Mouse (Mus musculus) CH12F3 (cell line): ENCODE results near the gene Wdr54.

ENCODE experiments used
- in situ Hi-C: fragments of 300-500 bp; cut with MboI; formaldehyde crosslinking; loops from 2 replicates; pipeline ENCODE4 v1.14.3; 2020; ENCODE audit warnings: low sequenced_read_pairs

The Wdr54 gene

DNA sequence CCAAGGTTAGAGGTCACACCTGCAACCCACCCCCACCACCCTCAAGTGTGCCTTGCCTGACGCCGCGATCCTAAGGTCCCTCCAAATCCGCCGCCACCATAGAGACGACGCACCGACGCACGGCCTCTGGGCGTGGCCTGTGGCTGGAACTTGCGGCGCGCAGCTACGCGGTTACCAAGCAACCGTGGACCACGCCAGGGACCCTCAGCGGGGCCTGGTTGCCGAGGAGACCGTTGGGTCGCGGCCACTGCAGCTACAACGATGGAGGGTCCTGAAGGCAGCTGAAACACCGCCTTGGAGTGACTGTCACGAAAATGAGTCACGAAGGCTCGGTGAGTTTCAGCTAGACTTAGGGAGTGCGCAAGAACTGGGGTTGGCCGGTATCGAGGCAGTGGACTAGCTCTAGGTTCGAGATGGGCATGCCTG, at the start of gene Wdr54, which contains the start of gene 1700003E16Rik:
Wdr54 (minus strand) TSS at position 139 of the 426 bp plus-strand sequence.
1700003E16Rik (plus strand) TSS at position 146 of the 426 bp plus-strand sequence.
- in situ Hi-C loops: no loop called here

DNA sequence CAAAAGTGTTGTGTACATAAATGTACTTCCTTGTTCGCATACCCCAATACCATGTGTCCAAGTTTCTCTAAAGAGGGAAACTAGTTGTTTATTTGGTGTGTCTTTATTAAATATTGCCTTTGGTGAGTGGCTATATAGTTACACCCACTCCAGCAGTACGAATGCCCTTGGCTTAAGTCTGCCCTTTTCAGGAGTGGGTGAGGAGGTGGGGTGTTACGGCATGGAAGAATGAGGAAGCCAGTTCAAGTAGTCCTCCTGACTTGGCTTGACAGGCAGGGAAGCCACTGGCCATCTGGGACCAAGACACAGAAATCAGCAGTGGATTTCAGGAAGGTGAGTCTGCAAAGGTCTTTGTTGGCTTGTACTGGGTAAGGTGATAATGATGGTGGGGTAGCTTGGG, 49.7 kb upstream of the Wdr54 start:
- in situ Hi-C loops: no loop called here

DNA sequence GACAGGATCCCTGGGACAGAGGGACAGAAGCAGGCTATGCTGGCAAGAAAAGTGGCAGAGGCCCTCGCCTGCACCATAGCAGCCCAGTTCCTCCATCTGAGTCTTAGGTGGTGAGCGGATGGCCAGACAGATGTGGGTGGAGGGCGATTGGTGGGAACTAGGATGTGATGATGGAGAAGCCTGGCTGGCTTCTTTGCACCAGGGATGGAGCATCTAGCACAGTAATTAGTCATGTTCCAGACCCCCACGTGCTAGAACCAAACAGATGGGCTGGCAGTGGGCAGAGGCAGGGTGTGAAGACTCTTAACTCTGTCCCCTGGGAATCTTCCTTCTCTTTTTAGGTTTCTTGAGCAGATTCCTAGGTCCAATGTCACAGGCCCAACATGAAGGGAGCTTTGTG, 47.1 kb upstream of the Wdr54 start:
- in situ Hi-C loops: no loop called here

DNA sequence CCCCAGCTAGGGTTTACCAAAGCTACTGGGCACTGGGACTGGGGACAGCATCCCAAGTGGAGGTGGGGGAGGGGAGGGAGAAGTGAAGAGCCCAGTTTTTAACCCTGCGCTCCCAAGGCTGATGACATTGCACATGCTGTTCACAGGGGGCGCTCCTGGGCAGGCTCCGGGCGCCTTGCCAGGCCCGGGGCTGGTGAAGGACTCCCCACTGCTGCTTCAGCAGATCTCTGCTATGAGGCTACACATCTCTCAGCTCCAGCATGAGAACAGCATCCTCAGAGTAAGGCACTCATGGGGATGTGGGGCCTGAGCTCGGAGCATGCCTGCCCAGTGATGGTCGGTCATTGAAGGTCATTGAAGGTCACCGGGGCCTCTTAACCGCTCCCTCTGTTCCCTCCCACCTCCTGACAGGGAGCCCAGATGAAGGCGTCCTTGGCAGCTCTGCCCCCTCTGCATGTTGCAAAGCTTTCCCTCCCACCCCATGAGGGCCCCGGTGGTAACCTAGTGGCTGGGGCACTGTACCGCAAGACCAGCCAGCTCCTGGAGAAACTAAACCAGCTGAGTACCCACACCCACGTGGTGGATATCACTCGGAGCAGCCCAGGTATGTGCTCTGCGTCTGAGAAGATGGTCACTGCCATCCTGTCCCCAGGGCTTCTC, 41.3 kb upstream of the Wdr54 start:
- in situ Hi-C loops: no loop called here

DNA sequence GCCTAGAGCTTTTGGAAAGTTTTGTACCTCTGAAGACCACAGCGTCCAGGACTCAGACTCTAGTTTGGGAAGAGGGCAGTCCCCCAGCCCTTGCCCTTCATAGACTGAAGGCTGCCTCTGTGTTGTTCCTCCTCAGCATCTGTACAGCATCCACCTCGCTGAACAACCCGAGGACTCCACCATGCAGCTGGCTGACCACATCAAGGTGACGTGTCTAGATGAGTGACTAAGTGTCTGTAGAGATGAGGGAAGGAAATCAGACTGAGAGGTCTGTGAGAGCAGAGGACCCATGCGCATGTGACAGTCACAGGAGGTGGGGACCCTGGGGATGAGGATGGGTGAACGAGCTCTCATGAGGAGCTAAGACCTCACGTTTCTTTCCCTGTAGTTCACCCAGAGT, 37.4 kb upstream of the Wdr54 start:
- in situ Hi-C loops: no loop called here

DNA sequence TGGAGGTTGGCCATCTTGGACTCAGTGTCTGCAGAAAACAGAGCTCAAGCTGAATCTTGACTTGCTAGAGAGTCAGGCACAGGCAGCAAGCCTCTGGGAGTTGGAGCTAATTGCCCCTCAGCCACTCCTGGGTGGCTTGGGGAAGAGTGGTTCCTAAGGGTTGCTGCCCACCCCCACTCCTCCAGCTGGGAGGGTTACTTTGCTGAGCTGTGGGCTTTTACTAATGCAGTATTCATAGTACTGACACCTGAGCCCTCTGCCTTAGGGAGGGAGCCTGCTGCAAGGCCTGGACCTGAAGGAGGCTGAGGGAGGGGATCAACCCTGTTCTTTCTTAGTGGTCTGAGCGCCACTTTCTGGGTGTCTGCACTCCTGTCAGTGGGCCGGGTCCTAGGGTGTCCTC, 30.7 kb upstream of the Wdr54 start:
- in situ Hi-C loops: no loop called here

DNA sequence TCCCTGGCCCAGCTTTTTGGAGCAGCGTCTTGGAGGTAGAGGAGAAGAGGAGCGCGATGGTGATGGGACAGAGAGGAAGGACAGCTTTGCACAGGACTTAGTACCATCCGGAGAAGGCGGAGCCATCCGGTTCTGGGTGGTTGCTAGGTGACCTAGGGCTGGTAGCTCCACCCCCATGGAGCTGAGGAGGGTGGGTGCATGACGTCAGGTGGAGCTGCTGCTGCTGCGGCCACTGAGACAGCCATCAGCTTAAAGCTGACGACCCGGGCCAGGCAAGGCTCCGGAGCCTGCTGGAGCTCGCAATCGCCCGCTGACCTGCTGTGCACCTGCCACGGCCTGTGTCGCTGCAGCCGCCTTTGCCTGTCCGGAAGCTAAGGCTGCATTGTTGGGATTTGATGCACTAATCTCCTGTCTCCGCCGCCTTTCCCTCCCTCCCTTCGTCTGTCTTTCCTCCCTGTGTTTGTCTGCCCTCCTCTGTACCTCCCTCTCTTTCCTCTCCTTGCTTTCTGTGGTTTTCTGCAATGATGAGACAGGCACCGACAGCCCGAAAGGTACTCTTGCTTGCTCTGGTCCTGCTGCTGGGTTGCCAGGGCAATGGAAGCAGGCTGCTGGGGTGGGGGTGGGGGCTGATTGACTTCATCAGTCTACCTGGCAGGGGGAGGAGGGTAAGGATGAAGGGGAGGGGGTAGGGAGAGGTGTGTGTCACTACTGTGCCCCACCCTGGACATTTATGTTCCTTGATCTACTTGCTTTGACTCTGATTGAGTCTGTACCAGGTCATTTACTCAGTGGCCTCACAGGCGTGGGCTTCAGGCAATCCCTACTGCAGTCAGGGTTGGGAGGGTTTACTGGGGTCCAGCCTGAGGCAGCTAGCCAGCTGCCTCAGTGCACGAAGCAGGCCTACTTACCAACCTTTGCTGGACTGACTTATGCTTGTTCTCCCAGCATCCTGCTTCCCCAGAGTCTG, 30.0 kb upstream of the Wdr54 start:
- in situ Hi-C loops: no loop called here

DNA sequence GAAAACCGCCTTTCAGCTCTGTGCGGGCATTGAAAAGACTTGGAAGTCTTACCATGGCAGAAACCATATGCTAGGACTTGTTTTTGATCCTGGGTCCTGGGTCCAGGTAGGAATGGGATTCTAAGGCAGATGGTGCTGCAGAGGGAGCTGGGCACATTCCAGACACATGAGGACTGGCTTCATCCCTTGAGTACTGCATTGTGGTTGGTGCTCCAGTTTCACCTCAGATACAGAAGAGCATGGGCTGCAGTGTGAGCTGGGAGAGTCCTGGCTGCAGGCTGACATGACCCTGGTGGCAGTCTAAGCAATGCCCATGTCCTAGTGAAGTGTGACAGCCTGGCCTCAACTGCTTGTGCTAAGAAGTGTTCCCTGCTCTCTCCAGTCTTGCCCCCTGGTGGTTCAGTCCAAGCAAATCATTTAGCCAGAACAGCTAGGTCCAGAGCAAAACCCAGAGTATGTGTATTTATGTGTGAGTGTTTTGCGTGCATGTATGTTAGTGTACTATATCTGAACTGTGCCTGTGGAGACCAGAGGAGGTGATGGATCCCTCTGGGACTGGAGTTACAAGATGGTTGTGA, 28.8 kb upstream of the Wdr54 start:
- in situ Hi-C loops: no loop called here

DNA sequence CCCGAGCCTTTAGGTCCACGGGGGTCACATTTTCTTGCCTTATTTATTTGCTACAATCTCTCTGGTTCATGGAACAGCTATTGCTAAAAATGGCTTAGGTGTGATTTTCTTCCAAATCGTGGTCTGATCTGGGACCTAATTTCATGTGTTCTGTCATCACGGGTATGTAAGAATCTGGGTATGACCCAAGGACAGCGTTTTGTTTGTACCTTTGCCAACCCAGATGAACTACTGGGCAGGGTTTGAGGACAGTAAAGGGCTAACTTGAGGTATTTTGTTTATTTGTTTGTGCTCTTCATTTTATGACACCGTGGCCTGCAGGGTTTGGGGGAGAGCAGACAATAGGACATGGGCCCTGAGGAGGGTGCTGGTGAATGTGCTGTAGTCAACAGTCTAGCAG, 24.4 kb upstream of the Wdr54 start:
- in situ Hi-C loops: no loop called here

DNA sequence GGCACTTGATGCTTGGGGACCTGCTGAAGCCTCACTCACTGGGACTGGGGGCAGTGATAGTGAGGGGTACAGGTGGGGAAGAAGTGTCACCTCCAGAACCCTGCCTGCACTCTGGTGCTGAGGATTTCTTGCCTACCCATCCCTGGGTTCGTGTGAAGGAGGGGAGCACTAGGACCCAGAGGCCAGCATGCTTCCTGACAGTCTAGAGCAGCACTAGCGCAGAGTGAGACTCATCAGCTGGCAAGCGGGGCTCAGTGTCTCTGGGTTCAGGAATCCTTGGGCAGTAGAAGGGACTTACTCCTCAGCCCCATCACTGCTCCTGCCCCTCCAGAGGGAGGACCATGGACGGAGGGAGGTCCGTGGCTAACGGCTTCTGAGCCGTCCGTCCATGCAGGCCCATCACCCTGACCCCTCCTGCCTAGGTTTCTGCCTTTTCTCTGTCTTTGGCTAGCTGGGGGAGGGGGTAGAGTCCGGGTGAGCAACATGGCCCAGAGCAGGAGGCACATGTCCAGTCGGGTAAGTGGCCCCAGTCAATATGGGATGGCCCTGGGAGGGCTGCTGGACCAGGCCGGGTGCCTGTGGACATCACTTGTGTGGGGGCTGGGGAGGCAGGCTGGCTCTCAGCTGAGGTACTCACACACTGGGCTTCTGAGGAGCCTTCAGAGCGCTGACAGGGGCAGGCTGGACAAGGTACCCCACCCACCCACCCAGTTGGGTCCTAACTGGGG, 23.4 kb upstream of the Wdr54 start:
- in situ Hi-C loops: no loop called here

DNA sequence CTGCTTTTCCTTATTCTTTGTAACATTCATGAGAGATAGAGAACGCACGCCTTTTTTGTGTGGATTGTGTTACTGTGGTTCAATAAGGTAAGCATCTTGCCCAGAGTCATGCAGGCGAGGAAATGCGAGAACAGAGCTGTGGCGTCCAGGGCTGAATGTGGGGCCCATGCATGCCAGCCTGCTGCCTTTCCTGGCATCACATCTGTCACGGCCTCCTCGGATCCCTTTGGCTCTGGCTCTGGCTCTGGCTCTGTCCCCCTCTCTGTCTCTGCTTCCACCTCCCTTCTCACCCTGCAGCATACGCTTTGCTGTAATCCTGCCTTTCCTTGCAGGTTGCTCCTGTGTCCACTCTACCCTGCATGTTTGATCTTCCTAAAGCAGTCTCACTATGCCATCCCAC, 19.8 kb upstream of the Wdr54 start:
- in situ Hi-C loops: no loop called here

DNA sequence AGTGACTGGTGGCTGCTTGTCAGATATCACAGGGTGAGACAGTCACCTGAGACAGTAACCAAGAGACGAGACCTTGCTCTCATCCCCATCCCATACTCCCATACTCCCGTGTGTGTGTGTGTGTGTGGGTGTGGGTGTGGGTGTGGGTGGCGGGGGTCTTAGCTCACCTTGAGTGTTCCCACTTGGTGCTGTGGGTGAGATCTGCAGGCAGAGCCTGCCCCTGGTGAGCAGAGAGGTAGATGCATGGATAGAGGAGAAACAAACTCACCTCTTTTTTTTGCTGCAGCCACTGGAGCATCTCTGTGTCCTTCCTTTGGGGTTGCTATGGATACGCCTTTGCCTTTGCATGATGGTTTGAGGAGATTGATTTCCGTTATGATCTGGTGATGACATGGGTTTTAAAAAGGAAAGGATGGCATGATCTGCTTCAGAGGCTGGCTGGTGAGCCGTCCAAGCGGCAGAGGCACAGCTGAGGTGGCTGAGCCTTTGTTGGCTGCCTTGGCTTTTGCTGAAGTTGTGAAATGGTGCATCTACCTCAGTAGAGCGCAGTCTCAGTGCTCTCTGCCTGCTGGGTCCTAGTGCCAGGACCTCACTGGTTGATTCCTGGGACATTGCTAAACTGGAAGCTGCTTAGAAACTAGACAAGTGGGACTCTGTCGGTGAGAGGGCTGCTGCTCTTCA, 16.2 kb upstream of the Wdr54 start:
- in situ Hi-C loops: no loop called here

DNA sequence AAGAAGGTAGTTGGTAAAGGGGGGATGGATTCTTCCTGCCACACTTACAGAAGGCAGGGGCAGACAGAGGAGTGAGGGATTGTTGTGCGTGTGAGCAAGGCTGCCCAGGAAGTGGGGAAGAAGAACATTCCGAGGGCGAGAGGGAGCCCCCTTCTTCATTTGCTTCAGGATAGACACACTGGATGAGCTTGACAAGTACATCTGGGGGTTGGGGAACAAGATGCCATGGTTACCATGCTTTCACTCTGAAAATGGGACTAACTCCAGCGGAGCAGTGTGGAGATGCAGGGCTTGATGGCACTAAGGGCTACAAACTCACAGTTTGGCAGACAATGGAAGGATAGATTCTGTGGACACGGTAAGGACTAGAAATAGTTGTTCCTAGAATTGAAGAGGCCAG, 14.9 kb upstream of the Wdr54 start:
- in situ Hi-C loops: no loop called here

DNA sequence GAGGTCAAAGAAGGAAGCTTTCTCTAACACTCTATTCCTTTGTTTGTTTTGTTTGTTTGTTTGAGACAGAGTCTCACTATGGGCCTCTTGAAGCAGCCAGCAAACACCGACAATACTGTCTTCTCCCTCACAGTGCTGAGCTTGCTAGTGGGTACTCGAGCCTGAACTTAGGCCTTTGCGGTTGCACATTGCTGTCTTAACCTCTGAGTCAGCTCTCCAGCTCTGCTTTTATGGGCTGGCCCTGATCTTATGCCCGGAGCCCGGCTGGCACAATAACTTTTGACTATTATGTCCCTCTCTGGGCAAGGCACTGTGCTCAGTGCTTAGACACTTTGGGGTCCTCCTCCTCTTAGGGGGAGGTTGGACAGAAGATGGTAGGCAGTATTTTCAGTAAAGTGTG, 13.7 kb upstream of the Wdr54 start:
- in situ Hi-C loops: loop anchor here (10.0 kb wide), 1 partner anchor 165 kb away; no protein-coding TSS in a partner anchor

DNA sequence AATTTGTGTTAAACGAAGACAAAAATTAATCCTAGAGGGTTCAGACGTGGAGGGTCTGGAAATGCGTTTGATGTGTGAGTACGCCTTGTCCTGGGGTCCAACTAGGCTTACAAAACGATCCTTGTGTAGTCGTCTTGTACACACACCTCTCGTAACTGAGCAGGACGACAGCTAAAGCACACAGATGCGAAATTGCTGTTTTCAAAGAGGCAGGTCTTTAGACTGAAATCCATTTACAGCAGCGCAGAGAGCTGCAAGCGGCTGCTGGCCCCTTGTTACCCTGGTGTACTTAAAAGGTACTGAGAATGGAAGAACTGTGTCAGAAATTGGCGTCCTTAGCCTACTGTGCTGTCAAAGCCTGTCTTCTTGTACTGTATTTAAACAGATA, 10.0 kb upstream of the Wdr54 start:
- in situ Hi-C loops: loop anchor here (10.0 kb wide), 1 partner anchor 161 kb away; no protein-coding TSS in a partner anchor

DNA sequence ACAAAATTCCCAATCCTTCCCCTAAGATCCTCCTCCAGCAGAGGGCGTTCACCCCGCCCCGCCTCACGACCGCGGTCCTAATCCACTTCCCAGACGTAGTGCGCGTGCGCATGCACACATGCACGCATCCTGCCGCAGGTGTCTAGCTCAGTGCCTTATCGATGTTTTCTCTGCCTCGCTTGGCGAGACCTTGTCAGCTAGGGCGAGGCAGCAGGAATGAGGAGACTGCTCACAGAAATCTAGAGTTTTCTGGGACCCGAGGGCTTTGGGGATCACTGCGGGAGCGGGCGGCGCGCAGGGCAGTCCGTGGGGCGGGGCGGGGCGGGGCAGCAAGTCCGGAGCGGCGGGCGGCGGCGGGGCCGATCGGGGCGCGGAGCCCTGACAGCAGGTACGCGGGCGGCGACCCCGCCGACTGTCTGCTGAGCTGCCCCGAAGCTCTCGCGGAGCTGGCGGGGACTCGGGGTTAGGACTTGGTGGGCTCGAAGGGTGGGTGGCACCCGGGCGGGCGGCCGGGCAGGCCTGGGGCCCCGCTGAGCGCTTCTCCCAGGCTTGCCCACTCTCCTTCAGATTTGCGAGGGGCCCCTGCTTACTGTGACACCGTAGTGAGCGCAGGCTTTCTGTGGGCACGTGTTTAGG, 9.5 kb upstream of the Wdr54 start, which contains the start of gene Dctn1:
Dctn1 (plus strand) TSS at position 314 of the 636 bp plus-strand sequence.
- in situ Hi-C loops: loop anchor here (10.0 kb wide), 1 partner anchor 161 kb away; no protein-coding TSS in a partner anchor

DNA sequence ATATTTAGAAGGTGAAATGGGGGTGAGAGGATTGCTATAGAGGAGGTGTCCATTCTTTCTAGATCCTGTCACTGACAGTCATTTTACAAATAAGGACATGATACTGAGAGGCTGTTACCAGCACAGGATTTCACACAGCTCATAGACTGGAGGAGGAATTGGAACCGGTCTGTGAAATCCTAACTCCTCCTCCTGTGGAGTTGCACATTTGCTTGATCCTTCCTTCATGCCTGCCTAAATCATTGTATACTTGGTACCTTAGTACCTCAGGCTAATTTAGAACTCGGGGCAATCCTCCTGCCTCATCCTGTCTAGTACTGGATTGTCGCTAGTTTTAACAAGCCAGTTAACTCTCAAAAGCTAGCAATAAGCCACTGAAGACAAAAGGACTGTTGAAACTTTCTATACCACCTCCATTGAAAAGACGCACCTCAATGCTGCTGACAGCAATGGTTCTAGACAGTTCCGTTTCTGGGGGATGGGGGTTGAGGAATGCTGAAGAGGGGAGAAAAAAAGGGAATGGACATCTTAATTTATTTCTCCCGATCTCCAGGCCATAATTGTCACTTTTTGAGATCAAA, 8.9 kb upstream of the Wdr54 start:
- in situ Hi-C loops: loop anchor here (10.0 kb wide), 1 partner anchor 160 kb away; no protein-coding TSS in a partner anchor

DNA sequence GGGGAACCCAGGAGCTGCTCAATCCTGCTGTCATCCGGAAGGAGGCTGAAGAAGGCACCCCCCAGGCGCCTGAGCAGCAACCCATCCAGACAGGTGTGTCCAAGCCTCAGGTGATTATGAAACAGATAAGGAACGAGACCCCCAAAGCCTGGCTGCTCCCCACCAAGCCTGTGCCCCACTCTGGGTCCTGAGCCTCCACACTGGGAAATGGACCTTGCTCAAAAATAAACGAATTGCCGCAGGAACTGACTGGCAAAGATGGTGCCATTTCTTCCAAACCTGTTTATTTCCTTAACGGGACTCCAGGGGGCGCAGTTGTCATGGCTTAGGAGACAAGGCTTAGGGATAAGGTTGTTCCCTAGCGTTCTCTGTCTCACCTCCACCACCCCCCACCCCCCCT, 6.5 kb upstream of the Wdr54 start:
- in situ Hi-C loops: loop anchor here (10.0 kb wide), 1 partner anchor 158 kb away; no protein-coding TSS in a partner anchor
